Mouse (Mus musculus) MEL (cell line): Measurements from ENCODE around the gene Rdh16. TPM values are rescaled to one million over a fixed set of nuclear protein-coding genes. Genes with fewer than 3 reads are reported as not detected.

Experiments used
- DNase-seq: peaks from one replicate; pipeline ENCODE4 v3.0.0; 2011; ENCODE audit warnings: low read depth, low spot score
- H3K27ac ChIP-seq: 2 replicates; pipeline ENCODE4 v1.5.1; 2012; ENCODE audit warnings: low read depth, mild to moderate bottlenecking, control low read depth, low read length, moderate library complexity; ENCODE audit not compliant: control insufficient read depth
- H3K27me3 ChIP-seq, 2 experiments: fragments of 150-350 bp in 1 of 2; sonication (generic) in 1 of 2; 2 replicates each; pipeline ENCODE4 v1.6.1; 2012; ENCODE audit warnings: low read length in 2 of 2, mild to moderate bottlenecking in 2 of 2, improper control_type of control experiment in 1 of 2, moderate library complexity in 1 of 2; ENCODE audit not compliant: insufficient read depth in 2 of 2, control insufficient read depth in 1 of 2
- H3K36me3 ChIP-seq, 2 experiments: 2 replicates each; pipeline ENCODE4 v1.6.1; 2012 to 2014; ENCODE audit warnings: low read length in 2 of 2, improper control_type of control experiment in 1 of 2, inconsistent platforms in 1 of 2, mild to moderate bottlenecking in 1 of 2; ENCODE audit not compliant: insufficient read depth in 2 of 2, control insufficient read depth in 1 of 2
- H3K4me1 ChIP-seq, 2 experiments: fragments of 150-350 bp in 1 of 2; sonication (generic) in 1 of 2; 2 replicates each; pipeline ENCODE4 v1.6.1; 2012; ENCODE audit warnings: low read length in 2 of 2, improper control_type of control experiment in 1 of 2, mild to moderate bottlenecking in 1 of 2; ENCODE audit not compliant: insufficient read depth in 2 of 2, control insufficient read depth in 1 of 2
- H3K4me3 ChIP-seq, 2 experiments: fragments of 150-350 bp in 1 of 2; sonication (generic) in 1 of 2; 2 replicates each; pipeline ENCODE4 v1.5.1; 2012; ENCODE audit warnings: low read depth in 2 of 2, low read length in 2 of 2, mild to moderate bottlenecking in 2 of 2, moderate library complexity in 2 of 2, control low read depth in 1 of 2, improper control_type of control experiment in 1 of 2; ENCODE audit not compliant: control insufficient read depth in 1 of 2, insufficient read depth in 1 of 2
- H3K79me2 ChIP-seq: 2 replicates; pipeline ENCODE4 v1.6.1; 2012; ENCODE audit warnings: mild to moderate bottlenecking, low read length, moderate library complexity; ENCODE audit not compliant: control insufficient read depth, poor library complexity, insufficient read depth
- H3K9ac ChIP-seq: 2 replicates; pipeline ENCODE4 v1.6.1; 2012; ENCODE audit warnings: low read depth, mild to moderate bottlenecking, control low read depth, low read length, moderate library complexity; ENCODE audit not compliant: control insufficient read depth, poor library complexity, severe bottlenecking
- H3K9me3 ChIP-seq: fragments of 150-350 bp; sonication (generic); replicated peaks from 2 replicates; pipeline ENCODE4 v1.6.1; 2012; ENCODE audit warnings: mild to moderate bottlenecking, low read length, improper control_type of control experiment, moderate library complexity; ENCODE audit not compliant: insufficient read depth
- BHLHE40 ChIP-seq: IDR thresholded peaks from 2 replicates; pipeline ENCODE4 v1.6.1; 2012; ENCODE audit warnings: low read depth, mild to moderate bottlenecking, inconsistent platforms, low read length, improper control_type of control experiment, borderline replicate concordance
- CHD2 ChIP-seq: IDR thresholded peaks from 2 replicates; pipeline ENCODE4 v1.6.1; 2011; ENCODE audit warnings: low read length, improper control_type of control experiment
- CTCF ChIP-seq, 3 experiments: IDR thresholded peaks in 2 of 3; conservative IDR thresholded peaks in 1 of 3; 2 replicates each; pipeline ENCODE4 v1.5.1; 2011 to 2012; ENCODE audit warnings: low read length in 3 of 3, low read depth in 2 of 3, mild to moderate bottlenecking in 2 of 3, improper control_type of control experiment in 1 of 3, inconsistent platforms in 1 of 3, mixed read lengths in 1 of 3, moderate library complexity in 1 of 3; ENCODE audit not compliant: control insufficient read depth in 1 of 3, insufficient read depth in 1 of 3, poor library complexity in 1 of 3, severe bottlenecking in 1 of 3
- E2F4 ChIP-seq: IDR thresholded peaks from 2 replicates; pipeline ENCODE4 v1.6.1; 2011; ENCODE audit warnings: low read depth, low read length, improper control_type of control experiment, borderline replicate concordance
- ELF1 ChIP-seq: IDR thresholded peaks from 2 replicates; pipeline ENCODE4 v1.6.1; 2014; ENCODE audit warnings: low read depth, mild to moderate bottlenecking, inconsistent platforms, low read length, improper control_type of control experiment, moderate library complexity
- EP300 ChIP-seq, 2 experiments: IDR thresholded peaks; 2 replicates each; pipeline ENCODE4 v1.6.1; 2011; ENCODE audit warnings: improper control_type of control experiment in 2 of 2, low read length in 2 of 2, low read depth in 1 of 2, mild to moderate bottlenecking in 1 of 2
- GABPA ChIP-seq: IDR thresholded peaks from 2 replicates; pipeline ENCODE4 v1.6.1; 2012; ENCODE audit warnings: low read depth, mild to moderate bottlenecking, inconsistent platforms, low read length, improper control_type of control experiment, moderate library complexity
- KAT2A ChIP-seq: conservative IDR thresholded peaks from 2 replicates; pipeline ENCODE4 v1.6.1; 2012; ENCODE audit warnings: low read depth, low read length, improper control_type of control experiment, inconsistent platforms
- MAFK ChIP-seq: IDR thresholded peaks from 2 replicates; pipeline ENCODE4 v1.6.1; 2011; ENCODE audit warnings: low read depth, mild to moderate bottlenecking, low read length, improper control_type of control experiment, borderline replicate concordance
- MAX ChIP-seq: IDR thresholded peaks from 2 replicates; pipeline ENCODE4 v1.6.1; 2011; ENCODE audit warnings: low read length, improper control_type of control experiment
- MAZ ChIP-seq: IDR thresholded peaks from 2 replicates; pipeline ENCODE4 v1.6.1; 2012; ENCODE audit warnings: low read depth, mild to moderate bottlenecking, inconsistent platforms, low read length, improper control_type of control experiment
- MEF2A ChIP-seq: IDR thresholded peaks from 2 replicates; pipeline ENCODE4 v1.6.1; 2014; ENCODE audit warnings: low read depth, mild to moderate bottlenecking, inconsistent platforms, low read length, improper control_type of control experiment; ENCODE audit not compliant: poor library complexity, insufficient replicate concordance, severe bottlenecking; ENCODE audit errors: extremely low read depth
- MXI1 ChIP-seq: IDR thresholded peaks from 2 replicates; pipeline ENCODE4 v1.6.1; 2011; ENCODE audit warnings: mild to moderate bottlenecking, low read depth, low read length, improper control_type of control experiment
- MYC ChIP-seq: IDR thresholded peaks from 2 replicates; pipeline ENCODE4 v1.6.1; 2011; ENCODE audit warnings: low read depth, mild to moderate bottlenecking, low read length, improper control_type of control experiment, moderate library complexity
- NELFE ChIP-seq: IDR thresholded peaks from 2 replicates; pipeline ENCODE4 v1.6.1; 2011; ENCODE audit warnings: low read depth, low read length, improper control_type of control experiment
- NRF1 ChIP-seq: IDR thresholded peaks from 2 replicates; pipeline ENCODE4 v1.6.1; 2014; ENCODE audit warnings: low read depth, mild to moderate bottlenecking, inconsistent platforms, low read length, improper control_type of control experiment, moderate library complexity; ENCODE audit not compliant: poor library complexity, insufficient read depth, severe bottlenecking
- POLR2A ChIP-seq, 2 experiments: IDR thresholded peaks; 2 replicates each; pipeline ENCODE4 v1.6.1; 2011 to 2012; ENCODE audit warnings: low read length in 2 of 2, mild to moderate bottlenecking in 2 of 2, control low read depth in 1 of 2, improper control_type of control experiment in 1 of 2, low read depth in 1 of 2, moderate library complexity in 1 of 2; ENCODE audit not compliant: control insufficient read depth in 1 of 2, insufficient read depth in 1 of 2, poor library complexity in 1 of 2
- POLR2AphosphoS2 ChIP-seq: IDR thresholded peaks from 2 replicates; pipeline ENCODE4 v1.6.1; 2011; ENCODE audit warnings: low read length, improper control_type of control experiment
- POLR2AphosphoS5 ChIP-seq: IDR thresholded peaks from 2 replicates; pipeline ENCODE4 v1.6.1; 2012; ENCODE audit warnings: low read depth, borderline replicate concordance, mild to moderate bottlenecking, inconsistent platforms, low read length, moderate library complexity, mixed read lengths
- RAD21 ChIP-seq: IDR thresholded peaks from 2 replicates; pipeline ENCODE4 v1.6.1; 2011; ENCODE audit warnings: mild to moderate bottlenecking, low read depth, low read length, improper control_type of control experiment
- RCOR1 ChIP-seq: IDR thresholded peaks from 2 replicates; pipeline ENCODE4 v1.6.1; 2012; ENCODE audit warnings: low read depth, mild to moderate bottlenecking, inconsistent platforms, low read length, improper control_type of control experiment
- SIN3A ChIP-seq: IDR thresholded peaks from 2 replicates; pipeline ENCODE4 v1.6.1; 2012; ENCODE audit warnings: low read length, improper control_type of control experiment, inconsistent platforms
- SMC3 ChIP-seq: IDR thresholded peaks from 2 replicates; pipeline ENCODE4 v1.6.1; 2011; ENCODE audit warnings: low read depth, low read length, improper control_type of control experiment
- TAL1 ChIP-seq: IDR thresholded peaks from 2 replicates; pipeline ENCODE4 v1.6.1; 2012; ENCODE audit warnings: mild to moderate bottlenecking, inconsistent platforms, low read length, moderate library complexity, mixed read lengths
- TBP ChIP-seq: IDR thresholded peaks from 2 replicates; pipeline ENCODE4 v1.8.0; 2011; ENCODE audit warnings: low read depth, low read length, improper control_type of control experiment
- UBTF ChIP-seq: IDR thresholded peaks from 2 replicates; pipeline ENCODE4 v1.6.1; 2012; ENCODE audit warnings: low read depth, mild to moderate bottlenecking, inconsistent platforms, low read length, improper control_type of control experiment, moderate library complexity, borderline replicate concordance; ENCODE audit not compliant: insufficient read depth
- USF2 ChIP-seq, 2 experiments: IDR thresholded peaks; 2 replicates each; pipeline ENCODE4 v1.6.1; 2011 to 2012; ENCODE audit warnings: improper control_type of control experiment in 2 of 2, low read length in 2 of 2, borderline replicate concordance in 1 of 2, inconsistent platforms in 1 of 2, low read depth in 1 of 2, mild to moderate bottlenecking in 1 of 2; ENCODE audit not compliant: insufficient read depth in 1 of 2
- ZC3H11A ChIP-seq: IDR thresholded peaks from 2 replicates; pipeline ENCODE4 v1.6.1; 2012; ENCODE audit warnings: low read depth, mild to moderate bottlenecking, inconsistent platforms, low read length, improper control_type of control experiment
- ZKSCAN1 ChIP-seq: IDR thresholded peaks from 2 replicates; pipeline ENCODE4 v1.6.1; 2012; ENCODE audit warnings: low read depth, mild to moderate bottlenecking, inconsistent platforms, low read length, improper control_type of control experiment, moderate library complexity
- polyA plus RNA-seq, 2 experiments: library from polyadenylated mRNA; stranded (reverse) in 1 of 2; unstranded in 1 of 2; fragments of >175 nt in 1 of 2; fragments of >200 nt in 1 of 2; gene quantifications; 2 replicates each; pipeline versions ENCODE4 v1.2.1 to v1.2.4; 2012; ENCODE audit warnings: low replicate concordance in 2 of 2, low read depth in 1 of 2; ENCODE audit not compliant: insufficient read length in 2 of 2, insufficient read depth in 1 of 2, missing spikeins in 1 of 2
- total RNA-seq: library from RNA; depleted of rRNA; stranded (reverse); fragments of 300-350 nt; gene quantifications from 2 replicates; pipeline ENCODE4 v1.2.3, GENCODE M21; 2012

The Rdh16 gene
- total and polyA plus RNA-seq, 3 experiments = not detected

- Histone ChIP-seq H3K27ac (no peak overlapping the region), H3K9ac (no peak overlapping the region), H3K27me3 (no peaks in the 10 kb centered on the region), H3K4me3 (no peak overlapping the region), H3K9me3 (no peaks in the 10 kb centered on the region), H3K36me3 (no peaks in the 10 kb centered on the region), H3K79me2 (no peaks in the 10 kb centered on the region), H3K4me1 (no peaks in the 10 kb centered on the region)
- TF ChIP-seq CTCF (IDR thresholded peaks at IDR 0.05 in 2 of 3, conservative IDR thresholded peaks at IDR 0.05 in 1 of 3; ENCODE audit: control insufficient read depth in 1 of 3, insufficient read depth in 1 of 3, low read depth in 2 of 3, low read length in 3 of 3, poor library complexity in 1 of 3, severe bottlenecking in 1 of 3) = peak; percentile 38 to 62 (median 42); a peak in 5 of 6 replicates
- no peak for TF ChIP-seq NELFE
- no peak for TF ChIP-seq USF2 (IDR thresholded peaks at IDR 0.05; ENCODE audit: borderline replicate concordance in 1 of 2, insufficient read depth in 1 of 2, low read depth in 1 of 2, low read length in 2 of 2)
- TF ChIP-seq MYC = 0 out of 2 replicates have a peak, but pooled peaks have one; percentile 48
- TF ChIP-seq MXI1 = no peak
- TF ChIP-seq NRF1 = no peak
- no peak for TF ChIP-seq MAFK
- peak; percentile 64 for TF ChIP-seq SMC3
- TF ChIP-seq UBTF = no peak
- peak; percentile 32 for TF ChIP-seq RAD21
- TF ChIP-seq GABPA = no peak
- 0 out of 2 replicates have a peak, but pooled peaks have one; percentile 8 for TF ChIP-seq ZC3H11A
- TF ChIP-seq MAZ = no peak
- TF ChIP-seq TBP = no peak
- TF ChIP-seq MAX = 0 out of 2 replicates have a peak, but pooled peaks have one; percentile 23
- no peak for TF ChIP-seq POLR2AphosphoS2
- no peak for TF ChIP-seq KAT2A
- peak; percentile 52 for DNase-seq
These were observed 71.5 kb downstream of the Rdh16 start for GRCm38 (mm10) chr10:127872484-127872883.

- Histone ChIP-seq H3K9me3 (no peaks in the 10 kb centered on the region), H3K79me2 (no peaks in the 10 kb centered on the region), H3K4me3 (no peak overlapping the region), H3K36me3 (peaks cover 0 to 9% of the 10 kb centered on the region in 2 experiments; a peak in 2 of 4 replicates), H3K27ac (no peak overlapping the region), H3K27me3 (no peaks in the 10 kb centered on the region), H3K9ac (no peak overlapping the region), H3K4me1 (peaks cover 6 to 16% of the 10 kb centered on the region in 2 experiments)
- DNase-seq = peak; percentile 48
- TF ChIP-seq TAL1 = no peak
- no peak for TF ChIP-seq BHLHE40
- 0 out of 2 replicates have a peak, but pooled peaks have one; percentile 22 for TF ChIP-seq RCOR1
- no peak for TF ChIP-seq NRF1
- no peak for TF ChIP-seq MEF2A
- TF ChIP-seq E2F4 = no peak
- 0 out of 4 replicates have a peak, but pooled peaks of 1 of the 2 experiments have one; percentile 8 for TF ChIP-seq EP300 (IDR thresholded peaks at IDR 0.05; ENCODE audit: low read depth in 1 of 2, low read length in 2 of 2)
- no peak for TF ChIP-seq TBP
- TF ChIP-seq POLR2A (IDR thresholded peaks at IDR 0.05; ENCODE audit: control insufficient read depth in 1 of 2, insufficient read depth in 1 of 2, low read depth in 1 of 2, low read length in 2 of 2, poor library complexity in 1 of 2) = no peak
- TF ChIP-seq CHD2 = no peak
- no peak; the same call in 1 of the 2 replicates for TF ChIP-seq SIN3A
- TF ChIP-seq ZC3H11A = no peak
- TF ChIP-seq POLR2AphosphoS5 = no peak
- TF ChIP-seq ZKSCAN1 = no peak
- no peak for TF ChIP-seq RAD21
- TF ChIP-seq MAX = no peak
- no peak for TF ChIP-seq ELF1
- TF ChIP-seq USF2 (IDR thresholded peaks at IDR 0.05; ENCODE audit: borderline replicate concordance in 1 of 2, insufficient read depth in 1 of 2, low read depth in 1 of 2, low read length in 2 of 2) = no peak
These were observed 76.7 kb downstream of the Rdh16 start for GRCm38 (mm10) chr10:127877681-127878080.
